Mouse (Mus musculus) heart, embryonic 11.5 days (tissue): ENCODE results near the gene Aktip. TPM values are rescaled to one million over a fixed set of nuclear protein-coding genes. Genes with fewer than 3 reads are reported as not detected.

ENCODE experiments used
- ATAC-seq: fragments of 200-750 bp; cut with Nextera tagmentation; replicated peaks from 2 replicates; pipeline ENCODE4 v1.8.0; 2017; ENCODE audit warnings: moderate library complexity; ENCODE audit not compliant: insufficient number of reproducible peaks, low FRiP score, low TSS enrichment
- H3K27ac ChIP-seq: fragments of 300-500 bp; sonication (generic); 2 replicates; pipeline ENCODE4 v1.5.1; 2014; ENCODE audit warnings: mild to moderate bottlenecking, low read depth, low read length
- H3K27me3 ChIP-seq: fragments of 300-500 bp; sonication (generic); 2 replicates; pipeline ENCODE4 v1.6.1; 2014; ENCODE audit warnings: mild to moderate bottlenecking, low read length, mixed read lengths; ENCODE audit not compliant: control insufficient read depth, insufficient read depth
- H3K36me3 ChIP-seq: fragments of 300-500 bp; sonication (generic); 2 replicates; pipeline ENCODE4 v1.6.1; 2014; ENCODE audit warnings: mild to moderate bottlenecking, low read length, moderate library complexity, mixed read lengths; ENCODE audit not compliant: control insufficient read depth, insufficient read depth
- H3K4me1 ChIP-seq: fragments of 300-500 bp; sonication (generic); 2 replicates; pipeline ENCODE4 v1.6.1; 2014; ENCODE audit warnings: low read length; ENCODE audit not compliant: control insufficient read depth, insufficient read depth
- H3K4me2 ChIP-seq: fragments of 300-500 bp; sonication (generic); 2 replicates; pipeline ENCODE4 v1.6.1; 2014; ENCODE audit warnings: mild to moderate bottlenecking, moderate library complexity
- H3K4me3 ChIP-seq: fragments of 300-500 bp; sonication (generic); 2 replicates; pipeline ENCODE4 v1.5.1; 2014; ENCODE audit warnings: low read depth, low read length
- H3K9ac ChIP-seq: fragments of 300-500 bp; sonication (generic); 2 replicates; pipeline ENCODE4 v1.6.1; 2014; ENCODE audit warnings: mild to moderate bottlenecking, low read depth, low read length, moderate library complexity
- H3K9me3 ChIP-seq: fragments of 300-500 bp; sonication (generic); replicated peaks from 2 replicates; pipeline ENCODE4 v1.6.1; 2016; ENCODE audit warnings: low read length; ENCODE audit not compliant: control insufficient read depth
- WGBS: fragments of 180-500 bp; shearing (Covaris S2); extraction: QIAGEN DNeasy Blood & Tissue Kit; methylation state at CpG from one replicate; pipeline ENCODE4 v1.1.7; 2014; ENCODE audit not compliant: insufficient replicate concordance; 5-methylcytosine and 5-hydroxymethylcytosine counted together
- polyA plus RNA-seq: library from polyadenylated mRNA; unstranded; fragments of >200 nt; fragmentation: Nextera tagmentation; extraction: Ambion mirVana; gene quantifications from 2 replicates; pipeline ENCODE4 v1.2.1, GENCODE M21; 2014

Aktip gene
- polyA plus RNA-seq, 1 experiment from 2014 or later: 42.7 TPM

GRCm38 (mm10) chr8:91176176-91176575, 23.6 kb downstream of the Aktip start:
- H3K36me3 ChIP-seq: no peaks in the 10 kb centered on the region
- H3K27ac ChIP-seq: no peak overlapping the region
- no peak for ATAC-seq

DNA sequence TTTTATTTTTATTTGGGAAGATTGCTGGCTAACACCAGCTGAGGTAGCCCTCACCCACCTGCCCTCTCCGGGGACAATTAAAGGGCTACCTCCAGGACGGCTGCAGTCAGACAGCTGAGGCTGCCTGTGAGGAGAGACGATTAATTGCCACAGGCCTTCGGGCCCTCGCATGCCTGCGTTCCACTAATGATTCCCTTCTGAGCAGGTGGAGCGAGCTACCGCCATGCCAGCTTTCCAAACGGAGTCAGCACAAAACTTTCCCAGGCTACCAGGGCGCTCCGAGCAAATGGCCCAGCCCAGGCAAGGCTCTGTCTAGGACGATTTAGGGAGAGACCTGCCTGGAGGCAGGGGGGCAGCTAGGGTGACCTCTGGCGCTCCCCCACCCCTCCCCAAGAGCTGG, 28.2 kb downstream of the Aktip start:
- WGBS: 64% methylated on average over 13 of the region's 13 CpGs
- no peak for ATAC-seq

More at GRCm38 (mm10) chr8:91176176-91176575, 23.6 kb downstream of the Aktip start:
- Histone ChIP-seq H3K4me3 (no peak overlapping the region), H3K9ac (no peak overlapping the region), H3K4me2 (no peak overlapping the region), H3K9me3 (no peaks in the 10 kb centered on the region), H3K27me3 (no peaks in the 10 kb centered on the region), H3K4me1 (no peaks in the 10 kb centered on the region)
- WGBS: 73% methylated on average over 14 of the region's 14 CpGs

DNA sequence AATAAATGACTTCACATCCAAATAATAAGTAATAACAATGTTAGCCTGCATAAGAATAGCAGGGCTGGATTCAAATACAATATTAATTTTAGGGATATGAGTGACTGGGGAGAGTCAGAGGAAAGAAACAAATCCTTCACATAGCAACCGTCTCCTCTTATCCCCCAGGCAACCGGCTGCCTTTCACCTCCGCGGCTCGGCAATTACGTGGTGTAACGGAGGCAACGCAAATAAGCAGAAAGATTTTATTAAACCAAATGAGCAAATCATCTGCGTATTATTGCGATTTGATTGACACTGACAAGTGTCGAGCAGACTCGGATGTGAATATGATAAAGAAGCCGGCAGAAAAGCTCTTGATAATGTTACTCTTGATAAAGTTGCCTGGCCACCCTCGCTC, 28.9 kb downstream of the Aktip start:
- no peaks in the 10 kb centered on the region for H3K27me3 ChIP-seq
- no peak overlapping the region for H3K4me3 ChIP-seq
- H3K9ac ChIP-seq: no peak overlapping the region
- no peak overlapping the region for H3K27ac ChIP-seq
- H3K4me2 ChIP-seq: no peak overlapping the region
- no peaks in the 10 kb centered on the region for H3K4me1 ChIP-seq
- 73% methylated on average over 14 of the region's 14 CpGs for WGBS
- H3K36me3 ChIP-seq: no peaks in the 10 kb centered on the region
- H3K9me3 ChIP-seq: no peaks in the 10 kb centered on the region
- no peak for ATAC-seq

More for the DNA sequence above, 28.2 kb downstream of the Aktip start:
- no peaks in the 10 kb centered on the region for H3K9me3 ChIP-seq
- no peak overlapping the region for H3K27ac ChIP-seq
- H3K4me3 ChIP-seq: no peak overlapping the region
- no peak overlapping the region for H3K9ac ChIP-seq
- no peaks in the 10 kb centered on the region for H3K27me3 ChIP-seq
- H3K4me2 ChIP-seq: no peak overlapping the region
- no peaks in the 10 kb centered on the region for H3K36me3 ChIP-seq
- H3K4me1 ChIP-seq: no peaks in the 10 kb centered on the region

DNA sequence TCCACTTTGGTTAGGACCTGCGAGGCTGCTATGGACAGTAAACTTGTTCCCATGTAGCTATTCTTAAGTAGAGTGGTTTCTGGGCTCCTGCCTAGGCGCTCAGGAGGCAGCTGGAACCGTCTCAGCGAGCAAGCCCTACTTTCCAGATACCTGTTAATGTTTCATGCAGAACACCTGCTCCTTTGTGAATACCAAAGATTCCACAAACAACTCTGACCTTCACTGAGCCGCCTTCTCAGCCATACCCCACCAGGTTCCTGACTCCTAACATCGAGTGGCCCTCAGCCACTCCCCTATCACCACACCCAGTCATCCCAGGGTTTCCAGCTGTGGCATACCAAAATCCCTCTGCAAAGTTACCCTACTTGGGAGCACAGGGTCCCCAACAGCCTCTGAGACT, 29.6 kb downstream of the Aktip start:
- Histone ChIP-seq H3K4me2 (no peak overlapping the region), H3K4me1 (no peaks in the 10 kb centered on the region), H3K4me3 (no peak overlapping the region), H3K27me3 (no peaks in the 10 kb centered on the region), H3K9ac (no peak overlapping the region), H3K36me3 (no peaks in the 10 kb centered on the region), H3K27ac (no peak overlapping the region), H3K9me3 (no peaks in the 10 kb centered on the region)
- 78% methylated on average over 6 of the region's 6 CpGs for WGBS
- ATAC-seq: no peak

DNA sequence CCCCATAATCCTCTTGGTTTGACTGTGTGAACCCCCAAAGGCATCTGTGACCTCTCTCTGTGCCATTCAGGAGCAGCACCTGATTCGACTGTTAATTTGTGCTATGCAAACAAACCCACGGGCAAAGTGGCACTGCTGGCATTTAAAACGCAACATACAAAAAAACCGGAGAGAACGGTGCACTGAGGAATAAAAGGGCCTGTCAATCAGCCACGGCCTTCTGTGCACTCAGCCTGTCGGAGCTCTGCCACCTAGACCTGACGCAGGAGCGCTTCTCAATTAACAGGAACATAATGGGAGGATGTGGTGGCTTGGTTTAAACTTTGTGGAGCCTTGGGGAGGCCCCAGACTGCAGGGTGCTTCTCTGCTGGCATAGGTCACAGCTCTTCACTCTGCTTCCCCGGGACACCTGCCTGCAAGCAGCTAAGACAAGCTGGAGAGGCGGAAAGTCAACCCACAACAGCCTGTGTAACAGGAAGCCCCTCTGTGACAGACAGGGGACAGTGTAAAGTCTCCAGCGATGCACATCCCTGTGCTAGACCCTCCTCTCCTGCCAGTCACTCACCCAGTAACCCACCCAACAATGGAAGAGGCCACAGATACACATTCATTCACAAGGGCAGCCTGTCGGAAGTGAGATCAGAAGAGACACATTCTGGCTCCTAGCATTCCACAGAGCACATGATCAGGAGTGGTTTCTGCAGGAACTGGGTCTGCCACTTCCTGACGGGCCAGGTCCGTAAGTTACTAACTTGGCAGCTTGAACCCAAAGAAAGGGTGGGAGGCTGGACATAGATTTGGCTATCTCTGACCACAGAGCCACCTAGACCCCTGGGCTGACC, 39.6 kb downstream of the Aktip start:
- no peak for ATAC-seq
- WGBS: 67% methylated on average over 15 of the region's 15 CpGs

GRCm38 (mm10) chr8:91158617-91159016, 41.2 kb downstream of the Aktip start:
- H3K4me1 ChIP-seq: no peaks in the 10 kb centered on the region
- 90% methylated on average over 10 of the region's 10 CpGs for WGBS

More for the DNA sequence above, 39.6 kb downstream of the Aktip start:
- Histone ChIP-seq H3K27ac (no peak overlapping the region), H3K4me3 (no peak overlapping the region), H3K9me3 (no peaks in the 10 kb centered on the region), H3K9ac (no peak overlapping the region), H3K4me2 (no peak overlapping the region), H3K27me3 (no peaks in the 10 kb centered on the region), H3K4me1 (no peaks in the 10 kb centered on the region), H3K36me3 (no peaks in the 10 kb centered on the region)

DNA sequence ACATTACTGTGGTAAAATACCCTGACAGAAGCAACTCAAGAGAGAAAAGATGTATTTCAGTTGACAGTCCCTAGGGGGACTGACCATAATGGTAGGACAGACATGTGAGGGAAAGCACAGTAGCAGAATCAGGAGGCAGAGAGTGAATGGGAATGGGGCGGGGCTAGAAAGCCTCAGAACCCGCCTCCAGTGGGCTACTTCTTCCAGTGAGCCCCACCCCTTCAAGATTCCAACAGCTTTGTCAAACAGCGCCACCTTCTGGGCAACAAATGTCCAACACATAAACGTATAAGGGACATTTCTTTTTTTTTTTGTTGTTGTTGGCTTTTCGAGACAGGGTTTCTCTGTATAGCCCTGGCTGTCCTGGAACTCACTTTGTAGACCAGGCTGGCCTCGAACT, 45.2 kb downstream of the Aktip start:
- no peak for ATAC-seq
- no peaks in the 10 kb centered on the region for H3K9me3 ChIP-seq
- H3K9ac ChIP-seq: no peak overlapping the region
- H3K4me2 ChIP-seq: no peak overlapping the region
- no peaks in the 10 kb centered on the region for H3K27me3 ChIP-seq
- no peak overlapping the region for H3K4me3 ChIP-seq
- H3K27ac ChIP-seq: no peak overlapping the region
- no peaks in the 10 kb centered on the region for H3K36me3 ChIP-seq
- WGBS: 39% methylated on average over 6 of the region's 6 CpGs
- H3K4me1 ChIP-seq: no peaks in the 10 kb centered on the region

More at GRCm38 (mm10) chr8:91158617-91159016, 41.2 kb downstream of the Aktip start:
- Histone ChIP-seq H3K27ac (no peak overlapping the region), H3K27me3 (no peaks in the 10 kb centered on the region), H3K9ac (no peak overlapping the region), H3K4me2 (no peak overlapping the region), H3K36me3 (no peaks in the 10 kb centered on the region), H3K9me3 (no peaks in the 10 kb centered on the region), H3K4me3 (no peak overlapping the region)
- ATAC-seq: no peak

- Histone ChIP-seq H3K36me3 (no peaks in the 10 kb centered on the region), H3K4me3 (no peak overlapping the region), H3K9ac (no peak overlapping the region), H3K4me1 (no peaks in the 10 kb centered on the region), H3K9me3 (no peaks in the 10 kb centered on the region), H3K27ac (no peak overlapping the region), H3K27me3 (no peaks in the 10 kb centered on the region), H3K4me2 (no peak overlapping the region)
- WGBS: 63% methylated on average over 3 of the region's 3 CpGs
- no peak for ATAC-seq
Measured at GRCm38 (mm10) chr8:91153831-91154230, 45.9 kb downstream of the Aktip start.

GRCm38 (mm10) chr8:91151531-91151930, 48.2 kb downstream of the Aktip start:
- H3K9me3 ChIP-seq: no peaks in the 10 kb centered on the region
- no peaks in the 10 kb centered on the region for H3K36me3 ChIP-seq
- WGBS: 83% methylated on average over 7 of the region's 7 CpGs
- H3K4me1 ChIP-seq: no peaks in the 10 kb centered on the region
- H3K4me2 ChIP-seq: no peak overlapping the region
- no peaks in the 10 kb centered on the region for H3K27me3 ChIP-seq
- no peak overlapping the region for H3K9ac ChIP-seq
- H3K27ac ChIP-seq: no peak overlapping the region
- no peak overlapping the region for H3K4me3 ChIP-seq
- no peak for ATAC-seq
